Mouse (Mus musculus) cerebellum, adult 2 months (tissue): ENCODE measurements around the gene Ccdc175.
A peak's percentile ranks its signal among the peaks of the same experiment; 100 is the strongest.

Source experiments
- CTCF ChIP-seq: fragments of 200-500 bp; IDR thresholded peaks from 2 replicates; pipeline ENCODE4 v1.5.1; 2011; ENCODE audit warnings: low read depth, mild to moderate bottlenecking, control low read depth, low read length, moderate library complexity, borderline replicate concordance; ENCODE audit not compliant: insufficient read depth
- POLR2A ChIP-seq: fragments of 200-500 bp; IDR thresholded peaks from 2 replicates; pipeline ENCODE4 v1.6.1; 2011; ENCODE audit warnings: low read length, control low read depth, borderline replicate concordance; ENCODE audit not compliant: insufficient read depth

GRCm38 (mm10) chr12:72085329-72086165, 99.3 kb downstream of the Ccdc175 start, which contains the start of the genes L3hypdh and Jkamp:
- no peak for TF ChIP-seq CTCF
- peak; percentile 71 for TF ChIP-seq POLR2A
